In genomic region chr17:14907136-14907535, GRCm38 (mm10) we compare ENCODE assay signal across 27 mouse cellular contexts. TPM values are rescaled to one million over a fixed set of nuclear protein-coding genes. Genes with fewer than 3 reads are reported as not detected.
A peak's percentile ranks its signal among the peaks of the same experiment; 100 is the strongest.
DNase-seq lines count a peak whose midpoint lies in the region; ATAC-seq and TF ChIP-seq lines count a peak whose summit lies in the region.
"Had no signal": no experiment of that assay in that cellular context is flagged by ENCODE, and none has a peak within 500 bp of the region (broad histone marks: within the 10 kb centered on the region; RNA-seq: fewer than 3 reads in every experiment).

No protein-coding gene starts in this region.

- TF ChIP-seq EP300 in stomach, postnatal 0 days (optimal IDR thresholded peaks at IDR 0.05): no peak

- H3K4me3 ChIP-seq in stomach, postnatal 0 days (ENCODE audit: low read depth, low read length): no peak overlapping the region
- H3K4me3 ChIP-seq in midbrain, embryonic 13.5 days (replicated peaks): no peak overlapping the region
- H3K4me3 ChIP-seq in hindbrain, embryonic 10.5 days: no peak overlapping the region
- H3K4me3 ChIP-seq: forebrain, embryonic 10.5 days; heart, embryonic 13.5 days; intestine, embryonic 15.5 days; midbrain, embryonic 12.5 days; neural tube, embryonic 12.5 days had no signal

- H3K9me3 ChIP-seq in stomach, postnatal 0 days (ENCODE audit: control insufficient read depth, low read length): no peaks in the 10 kb centered on the region
- no peaks in the 10 kb centered on the region for H3K9me3 ChIP-seq in midbrain, embryonic 13.5 days
- H3K9me3 ChIP-seq in hindbrain, embryonic 10.5 days: no peaks in the 10 kb centered on the region
- H3K9me3 ChIP-seq: forebrain, embryonic 10.5 days; heart, embryonic 13.5 days; intestine, embryonic 15.5 days; midbrain, embryonic 12.5 days; neural tube, embryonic 12.5 days had no signal

- H3K27me3 ChIP-seq in stomach, postnatal 0 days (ENCODE audit: control insufficient read depth, insufficient read depth, low read length): no peaks in the 10 kb centered on the region
- no peaks in the 10 kb centered on the region for H3K27me3 ChIP-seq in midbrain, embryonic 13.5 days
- H3K27me3 ChIP-seq in hindbrain, embryonic 10.5 days (ENCODE audit: insufficient read depth, poor library complexity, severe bottlenecking): no peaks in the 10 kb centered on the region
- H3K27me3 ChIP-seq: intestine, embryonic 15.5 days; neural tube, embryonic 12.5 days had no signal

- no peaks in the 10 kb centered on the region for H3K4me1 ChIP-seq in stomach, postnatal 0 days (replicated peaks; ENCODE audit: control insufficient read depth, insufficient read depth)
- H3K4me1 ChIP-seq in midbrain, embryonic 13.5 days (replicated peaks): no peaks in the 10 kb centered on the region
- H3K4me1 ChIP-seq in hindbrain, embryonic 10.5 days (replicated peaks): no peaks in the 10 kb centered on the region
- H3K4me1 ChIP-seq: forebrain, embryonic 10.5 days; heart, embryonic 13.5 days; midbrain, embryonic 12.5 days; neural tube, embryonic 12.5 days had no signal

- no peak overlapping the region for H3K9ac ChIP-seq in stomach, postnatal 0 days (ENCODE audit: low read length)
- no peak overlapping the region for H3K9ac ChIP-seq in midbrain, embryonic 13.5 days (replicated peaks)
- H3K9ac ChIP-seq: heart, embryonic 13.5 days; hindbrain, embryonic 14.5 days; intestine, embryonic 15.5 days; liver, postnatal 0 days; midbrain, embryonic 12.5 days; neural tube, embryonic 12.5 days had no signal

- peak; percentile 43 for ATAC-seq in activated CD4-positive, CD25-positive, alpha-beta regulatory T cell, adult 4 months
- peak; percentile 43; the same call in 1 of the 2 replicates for ATAC-seq in stomach, postnatal 0 days (ENCODE audit: low FRiP score, low TSS enrichment)
- no peak for ATAC-seq in midbrain, embryonic 13.5 days
- ATAC-seq: forebrain, embryonic 16.5 days; intestine, embryonic 15.5 days; liver, postnatal 0 days had no signal

- no peak overlapping the region for H3K4me2 ChIP-seq in stomach, postnatal 0 days (replicated peaks; ENCODE audit: low read depth)
- no peak overlapping the region for H3K4me2 ChIP-seq in midbrain, embryonic 13.5 days (replicated peaks)
- H3K4me2 ChIP-seq: heart, embryonic 13.5 days; hindbrain, embryonic 14.5 days; intestine, embryonic 15.5 days; liver, embryonic 11.5 days; midbrain, embryonic 12.5 days; neural tube, embryonic 12.5 days had no signal

- DNase-seq in thymus, postnatal 0 days (ENCODE audit: low spot score): peak; percentile 72
- DNase-seq in thymus, postnatal 25 days: no peak
- DNase-seq in stomach, postnatal 0 days (ENCODE audit: low spot score): no peak
- DNase-seq in heart, postnatal 4 days: no peak
- DNase-seq in hindbrain, embryonic 10.5 days (ENCODE audit: low spot score): no peak
- DNase-seq: adrenal gland, postnatal 36 days; cerebellum, adult 9-10 months; gastrocnemius, postnatal 14 days; heart, postnatal 14 days; kidney, adult 9 months; kidney, postnatal 14 days; liver, postnatal 0 days; lung, postnatal 14 days; retina, postnatal 1 day; right cerebral cortex, postnatal 25 days had no signal

- no peak overlapping the region for H3K27ac ChIP-seq in stomach, postnatal 0 days (replicated peaks)
- no peak overlapping the region for H3K27ac ChIP-seq in midbrain, embryonic 13.5 days
- H3K27ac ChIP-seq in hindbrain, embryonic 10.5 days: no peak overlapping the region
- H3K27ac ChIP-seq: forebrain, embryonic 10.5 days; heart, embryonic 13.5 days; hindbrain, embryonic 14.5 days; intestine, embryonic 15.5 days; midbrain, embryonic 12.5 days; neural tube, embryonic 12.5 days had no signal

- TF ChIP-seq CTCF in stomach, postnatal 0 days (IDR thresholded peaks at IDR 0.05; ENCODE audit: low read depth): no peak

- 58% methylated on average over 12 of the region's 12 CpGs for WGBS in stomach, postnatal 0 days
- WGBS in midbrain, embryonic 13.5 days: 84% methylated on average over 12 of the region's 12 CpGs
- WGBS in hindbrain, embryonic 10.5 days: 76% methylated on average over 12 of the region's 12 CpGs

- H3K36me3 ChIP-seq in stomach, postnatal 0 days (ENCODE audit: control insufficient read depth, insufficient read depth, low read length): no peaks in the 10 kb centered on the region
- H3K36me3 ChIP-seq in midbrain, embryonic 13.5 days: no peaks in the 10 kb centered on the region
- H3K36me3 ChIP-seq in hindbrain, embryonic 10.5 days: no peaks in the 10 kb centered on the region
- H3K36me3 ChIP-seq: forebrain, embryonic 10.5 days; heart, embryonic 13.5 days; intestine, embryonic 15.5 days; midbrain, embryonic 12.5 days; neural tube, embryonic 12.5 days had no signal

RNA-seq across cellular contexts. Expression of gene Wdr27, which starts 35.8 kb away (rescaled TPM):
- 16.1 and 21.3 TPM in 2 replicates for polyA plus RNA-seq in thymus, postnatal 0 days (2015; fragmentation: Nextera tagmentation; extraction: Ambion mirVana)
- under 1 TPM in 1 of 2 experiments, not detected in 1; 0.57 TPM for polyA plus RNA-seq in activated CD4-positive, CD25-positive, alpha-beta regulatory T cell, adult 4 months (2017; shearing (Covaris generic))
- 8.0 and 9.0 TPM in 2 replicates for polyA plus RNA-seq in stomach, postnatal 0 days (2015; fragmentation: Nextera tagmentation; extraction: Ambion mirVana)
- 1 to 10 TPM in 1 of 2 experiments, under 1 TPM in 1; 0.81 to 1.3 TPM for total RNA-seq in heart, postnatal 4 days (2021)
- 4.7 and 9.0 TPM in 2 replicates for polyA plus RNA-seq in midbrain, embryonic 13.5 days (2015; fragmentation: Nextera tagmentation; extraction: Ambion mirVana)
- 4.9 and 8.9 TPM in 2 replicates for polyA plus RNA-seq in hindbrain, embryonic 10.5 days (2016; fragmentation: Nextera tagmentation; extraction: Ambion mirVana)
- total RNA-seq: common myeloid progenitor, adult 5-6 weeks; megakaryocyte, adult 5-6 weeks had no signal

RNA-seq across cellular contexts. Expression of gene 1600012H06Rik, which starts 35.8 kb away (rescaled TPM):
- 37.5 and 39.0 TPM in 2 replicates for polyA plus RNA-seq in thymus, postnatal 0 days (2015; fragmentation: Nextera tagmentation; extraction: Ambion mirVana)
- 10 to 100 TPM; 18.3 to 19.1 TPM for polyA plus RNA-seq in activated CD4-positive, CD25-positive, alpha-beta regulatory T cell, adult 4 months (2017; shearing (Covaris generic))
- 39.0 and 39.9 TPM in 2 replicates for polyA plus RNA-seq in stomach, postnatal 0 days (2015; fragmentation: Nextera tagmentation; extraction: Ambion mirVana)
- 10 to 100 TPM; 18.6 to 18.9 TPM for total RNA-seq in heart, postnatal 4 days (2021)
- polyA plus RNA-seq in midbrain, embryonic 13.5 days (2015; fragmentation: Nextera tagmentation; extraction: Ambion mirVana): 27.4 and 28.2 TPM in 2 replicates
- 28.1 TPM in 2 replicates for polyA plus RNA-seq in hindbrain, embryonic 10.5 days (2016; fragmentation: Nextera tagmentation; extraction: Ambion mirVana)

RNA-seq across cellular contexts. Expression of gene Phf10, which starts 53.9 kb away (rescaled TPM):
- polyA plus RNA-seq in thymus, postnatal 0 days (2015; fragmentation: Nextera tagmentation; extraction: Ambion mirVana): 42.1 and 43.7 TPM in 2 replicates
- 10 to 100 TPM; 12.0 to 15.2 TPM for polyA plus RNA-seq in activated CD4-positive, CD25-positive, alpha-beta regulatory T cell, adult 4 months (2017; shearing (Covaris generic))
- 29.5 and 31.3 TPM in 2 replicates for polyA plus RNA-seq in stomach, postnatal 0 days (2015; fragmentation: Nextera tagmentation; extraction: Ambion mirVana)
- total RNA-seq in heart, postnatal 4 days (2021): 10 to 100 TPM; 67.8 to 69.4 TPM
- polyA plus RNA-seq in midbrain, embryonic 13.5 days (2015; fragmentation: Nextera tagmentation; extraction: Ambion mirVana): 19.0 and 19.2 TPM in 2 replicates
- polyA plus RNA-seq in hindbrain, embryonic 10.5 days (2016; fragmentation: Nextera tagmentation; extraction: Ambion mirVana): 24.5 and 32.5 TPM in 2 replicates
